In the genomic region with DNA sequence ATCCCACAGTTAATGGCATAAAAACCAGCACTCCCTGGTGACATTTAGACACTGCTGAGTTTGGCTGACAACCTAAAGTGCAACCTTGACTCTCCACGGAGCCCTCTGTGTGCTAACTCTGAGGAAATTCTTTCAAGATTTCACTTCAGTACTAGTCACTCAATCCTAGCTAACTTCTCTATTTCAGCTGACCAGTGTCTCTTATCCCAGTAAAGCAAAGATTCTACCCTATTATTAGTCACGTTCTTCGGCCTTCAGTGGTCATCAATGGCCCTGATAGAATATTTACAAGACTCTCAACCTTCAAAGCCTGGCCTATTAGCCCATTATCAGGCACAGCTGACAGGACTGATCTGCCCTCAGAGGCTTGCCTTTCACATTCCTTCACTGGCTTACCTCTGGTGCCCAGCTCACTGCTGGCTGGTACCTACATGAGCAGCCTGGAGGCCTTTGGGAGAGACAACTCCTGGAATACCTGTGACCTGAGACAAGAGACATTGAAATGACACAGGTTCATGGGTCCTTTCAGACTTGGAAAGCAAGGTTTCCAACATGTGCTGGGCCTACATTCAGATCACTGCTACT, we compare ENCODE assay signal across 28 mouse cellular contexts.
"Had no signal": no experiment of that assay in that cellular context is flagged by ENCODE, and none has a peak within 500 bp of the region (broad histone marks: within the 10 kb centered on the region; RNA-seq: fewer than 3 reads in every experiment).

No protein-coding gene starts in this region.

- H3K36me3 ChIP-seq: heart, embryonic 10.5 days; heart, embryonic 12.5 days; hindbrain, embryonic 10.5 days; hindbrain, embryonic 12.5 days; intestine, embryonic 15.5 days; limb, embryonic 10.5 days; limb, embryonic 12.5 days; liver, embryonic 13.5 days; liver, embryonic 15.5 days had no signal

- H3K4me2 ChIP-seq: heart, embryonic 12.5 days; hindbrain, embryonic 12.5 days; hindbrain, embryonic 14.5 days; intestine, embryonic 15.5 days; limb, embryonic 12.5 days; liver, embryonic 11.5 days; liver, embryonic 13.5 days; liver, embryonic 15.5 days had no signal

- DNase-seq: gastrocnemius, adult 2 months; gastrocnemius, postnatal 10 days; gastrocnemius, postnatal 25 days; heart, adult 2 months; heart, postnatal 10 days; heart, postnatal 4 days; kidney, adult 18-20 months; kidney, adult 8-10 months; kidney, postnatal 14 days; kidney, postnatal 36 days; liver; liver, embryonic 13.5 days had no signal

- H3K27me3 ChIP-seq: heart, embryonic 12.5 days; hindbrain, embryonic 12.5 days; intestine, embryonic 15.5 days; limb, embryonic 12.5 days; liver, embryonic 13.5 days; liver, embryonic 15.5 days had no signal

- H3K4me1 ChIP-seq: heart, embryonic 10.5 days; heart, embryonic 12.5 days; hindbrain, embryonic 10.5 days; hindbrain, embryonic 12.5 days; intestine, embryonic 15.5 days; limb, embryonic 10.5 days; limb, embryonic 12.5 days; liver, embryonic 13.5 days; liver, embryonic 15.5 days had no signal

- ATAC-seq: hindbrain, embryonic 16.5 days; inflammation-experienced regulatory T-cells, adult 6 months; intestine, embryonic 15.5 days; intestine, postnatal 0 days had no signal

- H3K4me3 ChIP-seq: gastrocnemius, adult 2 months; heart, adult 2 months; heart, embryonic 10.5 days; heart, embryonic 12.5 days; hindbrain, embryonic 10.5 days; hindbrain, embryonic 12.5 days; intestine, embryonic 15.5 days; layer of hippocampus, adult 2 months; left cerebral cortex, adult 2 months; limb, embryonic 10.5 days; limb, embryonic 12.5 days; liver, embryonic 13.5 days; liver, embryonic 15.5 days had no signal

- H3K9me3 ChIP-seq: heart, embryonic 10.5 days; heart, embryonic 12.5 days; hindbrain, embryonic 10.5 days; hindbrain, embryonic 12.5 days; intestine, embryonic 15.5 days; limb, embryonic 10.5 days; limb, embryonic 12.5 days; liver, embryonic 13.5 days; liver, embryonic 15.5 days had no signal

- H3K9ac ChIP-seq: heart, embryonic 12.5 days; hindbrain, embryonic 12.5 days; hindbrain, embryonic 14.5 days; intestine, embryonic 15.5 days; limb, embryonic 12.5 days; liver, embryonic 13.5 days; liver, embryonic 15.5 days had no signal

- H3K27ac ChIP-seq: gastrocnemius, adult 2 months; heart, adult 2 months; heart, embryonic 10.5 days; hindbrain, embryonic 10.5 days; hindbrain, embryonic 12.5 days; hindbrain, embryonic 14.5 days; intestine, embryonic 15.5 days; kidney, postnatal 0 days; layer of hippocampus, adult 2 months; left cerebral cortex, adult 2 months; limb, embryonic 10.5 days; limb, embryonic 12.5 days; liver, embryonic 13.5 days; liver, embryonic 15.5 days had no signal
